Mouse (Mus musculus): ENCODE measurements around the gene Gm21983.

Gene Gm21983

DNA sequence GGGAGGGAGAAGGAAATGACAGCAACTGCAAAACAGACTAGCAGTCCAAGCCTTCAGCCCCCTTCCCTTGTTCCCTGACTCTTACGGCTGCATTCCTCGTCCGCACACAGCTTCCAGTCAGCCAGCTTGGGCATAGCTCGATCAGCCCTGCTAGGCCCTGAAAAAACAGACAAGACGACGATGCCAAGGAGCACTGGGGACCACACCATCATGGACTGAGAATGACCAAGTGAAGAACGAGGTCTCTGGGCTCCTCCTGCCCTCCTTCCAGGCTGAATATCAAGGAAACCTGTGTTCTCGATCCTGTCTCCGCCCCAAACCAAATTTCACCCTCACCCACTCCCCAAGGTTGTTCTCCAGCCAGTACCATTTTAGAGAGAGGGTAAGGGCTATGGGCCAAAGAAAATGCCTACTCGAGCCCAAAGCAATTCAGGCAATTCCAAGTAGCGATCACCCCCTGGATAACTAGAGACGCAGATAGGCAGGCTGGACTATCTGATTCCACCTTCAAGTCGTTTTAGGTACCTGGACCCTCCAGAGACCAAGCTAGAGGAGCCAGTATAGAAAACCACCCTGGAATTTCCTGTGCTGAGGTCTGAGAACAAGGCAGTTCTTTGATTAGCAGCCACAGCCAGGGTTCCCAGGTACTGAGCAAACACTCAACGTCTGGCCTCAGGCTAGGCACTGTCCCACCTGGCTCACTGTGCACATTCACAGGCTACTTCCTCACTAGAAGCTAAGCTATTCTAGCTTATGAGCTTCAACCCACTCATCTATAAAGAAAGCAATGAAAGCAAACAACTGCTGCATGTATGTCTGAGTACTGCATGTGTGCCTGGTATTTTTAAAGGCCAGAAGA is at the start of gene Gm21983, which contains the start of gene Mia:
Gene Gm21983, minus strand, starts transcription at position 250 of the 859 bp plus-strand sequence.
Gene Mia, minus strand, starts transcription at position 321 of the 859 bp plus-strand sequence.
- no peak for DNase-seq (ENCODE audit: low spot score)

DNA sequence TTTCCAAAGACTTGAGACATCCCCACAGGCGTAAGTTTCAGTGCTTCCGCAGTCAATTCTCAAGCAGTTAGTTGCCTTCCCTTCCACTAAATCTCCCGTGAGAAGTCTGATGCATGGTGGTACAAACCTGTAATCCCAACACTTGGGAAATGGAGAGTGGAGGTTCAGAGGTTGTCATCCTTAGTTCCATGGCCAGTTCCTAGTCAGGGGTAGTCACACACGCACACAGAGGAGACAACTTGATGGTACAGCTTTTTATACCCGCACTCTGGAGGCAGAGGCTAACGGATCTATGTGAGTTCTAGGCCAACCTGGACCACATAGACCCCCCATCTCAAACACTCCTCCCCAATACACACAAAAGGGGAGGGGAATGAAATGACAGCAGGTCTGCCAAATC is 48.0 kb upstream of the Gm21983 start:
- no peak for DNase-seq (ENCODE audit: low spot score)

DNA sequence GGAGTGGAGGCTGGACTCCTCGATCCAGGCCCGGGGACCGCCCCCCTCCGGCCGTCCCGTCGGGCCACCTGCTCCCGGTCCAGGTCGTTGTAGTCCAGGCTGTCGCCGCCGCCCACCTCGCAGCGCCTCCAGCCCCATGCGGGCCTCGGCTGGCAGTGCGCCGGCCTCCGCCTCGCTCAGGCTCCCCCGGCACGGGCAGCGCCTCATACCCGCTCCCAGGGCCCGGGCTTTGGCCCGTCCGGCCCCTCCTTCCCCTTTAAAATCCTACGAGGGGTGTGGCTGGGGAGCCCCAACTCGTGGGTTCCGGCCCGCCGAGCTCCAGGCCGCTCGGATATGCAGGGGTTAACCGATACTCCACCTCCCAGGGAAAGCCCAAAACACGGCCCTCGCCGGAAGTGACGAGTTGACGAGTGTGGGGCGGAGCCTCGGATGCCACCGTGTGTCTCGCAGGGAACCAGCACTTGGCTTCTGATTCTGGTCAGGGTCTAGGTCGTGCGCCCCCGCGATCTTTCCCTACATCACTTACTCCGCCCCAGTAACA is 47.5 kb upstream of the Gm21983 start, which contains the start of gene Itpkc:
Gene Itpkc, minus strand, starts transcription at position 381 of the 541 bp plus-strand sequence.
- DNase-seq (ENCODE audit: low spot score) = peak; percentile 92

DNA sequence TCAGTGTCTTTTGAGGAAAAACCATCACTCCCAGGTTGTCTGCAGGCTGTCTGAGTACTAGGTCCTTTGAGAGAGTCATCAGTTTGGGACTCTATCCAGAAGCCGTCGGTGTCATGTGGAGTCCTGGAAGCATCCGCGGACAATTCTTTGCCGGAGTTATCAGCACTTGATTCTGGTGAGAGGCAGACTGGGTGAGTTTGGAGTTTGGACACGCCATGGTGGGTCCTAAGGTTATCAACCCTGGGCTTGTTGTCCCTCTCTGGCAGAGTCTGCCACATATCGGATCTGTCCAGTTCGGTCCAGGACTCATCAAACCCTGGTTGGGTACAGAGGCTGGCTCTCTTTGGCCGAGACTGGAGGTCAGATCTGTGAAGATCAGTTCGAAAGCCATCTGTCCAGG is 46.8 kb upstream of the Gm21983 start:
- DNase-seq (ENCODE audit: low spot score) = peak; percentile 29

DNA sequence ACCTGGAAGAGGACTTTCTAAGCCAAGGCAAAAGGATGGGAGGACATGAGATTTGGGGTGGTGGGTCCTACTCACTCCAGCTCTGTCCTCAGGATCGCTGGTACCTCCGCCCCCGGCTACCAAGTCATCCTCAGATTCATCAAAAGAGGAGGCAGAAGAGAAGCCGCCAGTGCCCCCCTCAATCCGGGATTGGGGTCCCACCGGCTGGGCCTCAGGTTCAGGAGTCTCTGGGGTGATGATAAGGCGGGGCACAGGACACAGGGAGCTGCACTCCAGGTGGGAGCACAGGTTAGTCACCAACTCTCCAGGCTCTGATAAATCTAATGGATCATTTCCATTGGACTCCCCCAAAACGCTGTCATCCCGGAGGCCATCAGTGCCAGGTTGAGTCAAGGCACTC is 46.4 kb upstream of the Gm21983 start:
- DNase-seq (ENCODE audit: low spot score) = no peak

DNA sequence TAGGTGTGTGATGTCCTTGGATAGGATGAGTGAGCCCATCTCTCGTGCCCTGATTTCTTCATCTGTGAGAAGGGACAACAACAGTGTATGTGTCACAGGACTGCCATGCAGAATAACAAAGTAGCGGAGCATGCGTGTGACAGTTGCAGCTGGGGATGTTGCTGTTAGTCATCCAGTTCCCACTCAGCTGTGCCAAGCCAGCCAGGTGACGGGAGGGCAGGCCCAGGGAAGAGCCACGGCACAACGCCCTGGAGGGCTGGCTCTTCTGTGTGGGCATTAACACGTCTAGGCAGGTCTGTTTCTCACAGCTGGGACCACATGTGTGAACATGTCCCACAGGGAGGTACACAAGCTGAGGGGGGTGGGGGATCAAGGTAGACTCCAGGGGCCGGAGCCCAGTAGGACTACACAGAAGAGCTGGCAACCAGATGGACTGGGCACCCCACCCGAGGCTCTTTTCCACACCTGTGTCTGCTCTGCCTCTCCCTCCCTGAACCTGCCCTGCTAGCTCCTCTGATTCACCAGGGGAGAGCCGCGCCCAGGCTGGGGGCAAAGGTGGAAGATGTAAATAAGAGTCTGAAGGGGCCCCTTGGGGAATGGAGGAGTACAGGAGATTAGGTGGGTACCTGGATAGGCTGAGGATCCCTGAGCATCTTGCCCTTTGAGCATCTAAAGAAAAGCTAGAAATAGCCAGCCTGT is 44.1 kb upstream of the Gm21983 start:
- no peak for DNase-seq (ENCODE audit: low spot score)

DNA sequence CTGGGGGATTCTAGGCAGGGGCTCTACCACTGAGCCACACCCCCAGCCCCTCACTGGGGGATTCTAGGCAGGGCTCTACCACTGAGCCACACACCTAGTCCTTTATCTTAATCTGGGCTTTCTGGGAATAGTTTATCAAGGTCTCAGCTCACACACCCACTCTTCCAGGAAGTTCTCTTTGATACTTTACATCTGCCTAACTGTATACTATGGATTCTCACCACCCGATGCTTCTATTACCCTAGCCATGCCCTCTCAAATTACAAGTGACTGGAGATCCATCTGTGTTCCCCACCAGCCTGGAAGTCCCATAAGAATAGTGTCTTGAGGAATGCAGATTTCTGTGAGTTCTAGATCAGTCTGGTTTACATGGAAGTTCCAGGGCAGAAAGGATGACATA is 41.7 kb upstream of the Gm21983 start:
- peak; percentile 64 for DNase-seq (ENCODE audit: low spot score)

DNA sequence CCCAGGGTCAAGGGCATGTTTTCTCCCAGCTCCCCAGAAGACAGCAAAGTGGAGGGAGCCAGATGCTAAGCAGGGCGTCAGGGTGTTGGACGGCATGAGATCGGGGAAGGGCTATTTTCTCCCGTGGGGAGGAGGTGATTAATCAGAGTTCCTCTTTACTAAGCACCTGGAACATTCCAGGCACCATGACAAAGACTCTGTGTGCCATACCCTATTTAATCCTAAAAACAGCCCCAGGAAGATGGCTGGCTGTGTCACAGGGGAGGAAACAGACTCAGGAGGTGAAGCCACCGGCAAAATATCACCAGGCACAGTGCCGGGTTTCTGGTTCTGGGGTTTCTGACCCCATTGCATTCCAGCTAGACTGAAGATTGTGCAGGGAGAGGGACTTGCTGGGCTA is 41.1 kb upstream of the Gm21983 start:
- DNase-seq (ENCODE audit: low spot score) = no peak

DNA sequence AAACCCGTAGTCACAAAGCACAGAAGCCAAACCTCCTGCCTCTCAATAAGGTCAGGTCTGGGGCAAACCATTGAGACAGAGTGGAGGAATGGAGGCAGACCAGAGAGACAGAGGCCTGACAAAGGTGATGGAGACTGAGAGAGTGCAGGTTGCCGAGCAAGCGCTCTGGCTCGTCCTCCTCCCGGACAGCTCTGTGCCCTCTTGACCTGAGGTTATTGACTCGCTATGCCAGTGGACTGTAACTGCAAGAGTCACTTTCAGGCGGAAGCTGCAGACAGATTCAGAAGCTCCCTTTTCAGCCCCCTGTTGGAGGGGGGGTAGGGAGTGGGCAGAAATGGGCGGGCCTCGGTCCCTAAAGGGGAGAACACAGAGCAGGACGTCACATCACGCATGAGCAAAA is 39.1 kb upstream of the Gm21983 start:
- DNase-seq (ENCODE audit: low spot score) = no peak

DNA sequence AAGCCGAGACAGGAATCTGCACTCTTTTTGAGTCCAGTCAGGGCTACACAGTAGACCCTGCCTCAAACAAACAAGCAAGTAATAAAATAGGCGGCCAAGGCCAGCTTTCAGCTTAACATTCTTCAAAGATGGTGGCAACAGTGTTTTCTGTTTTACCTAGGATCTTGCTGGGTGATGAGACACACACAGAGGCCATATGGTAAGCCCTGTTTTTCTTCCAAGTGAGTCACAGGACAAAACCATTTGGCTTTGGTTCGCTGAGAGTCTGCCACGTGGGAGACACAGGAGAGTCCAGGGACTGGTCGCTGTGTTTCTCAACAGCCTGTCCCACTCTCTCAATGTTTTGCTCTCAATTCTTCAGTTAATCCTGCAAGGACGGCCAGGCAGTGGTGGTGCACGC is 37.7 kb upstream of the Gm21983 start:
- no peak for DNase-seq (ENCODE audit: low spot score)

DNA sequence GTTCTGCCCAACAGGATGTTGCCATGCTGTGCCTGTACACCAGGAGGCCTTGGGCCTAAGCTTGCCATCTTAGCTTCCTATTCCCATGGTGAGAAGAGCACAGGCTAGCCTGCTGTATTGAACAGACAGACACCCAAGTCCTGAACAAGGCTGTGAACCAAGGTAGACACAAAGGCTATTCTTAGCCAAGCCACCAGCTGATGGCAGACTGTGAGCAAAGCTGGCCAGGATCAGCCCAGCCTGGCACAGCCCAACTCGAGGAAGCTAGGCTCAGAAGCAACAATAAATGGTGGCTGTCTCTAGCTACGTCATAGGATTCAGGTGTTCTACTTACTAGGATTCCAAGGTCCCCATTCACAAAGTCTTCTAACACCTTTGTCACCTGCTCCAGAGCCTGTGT is 31.7 kb upstream of the Gm21983 start:
- no peak for DNase-seq (ENCODE audit: low spot score)

DNA sequence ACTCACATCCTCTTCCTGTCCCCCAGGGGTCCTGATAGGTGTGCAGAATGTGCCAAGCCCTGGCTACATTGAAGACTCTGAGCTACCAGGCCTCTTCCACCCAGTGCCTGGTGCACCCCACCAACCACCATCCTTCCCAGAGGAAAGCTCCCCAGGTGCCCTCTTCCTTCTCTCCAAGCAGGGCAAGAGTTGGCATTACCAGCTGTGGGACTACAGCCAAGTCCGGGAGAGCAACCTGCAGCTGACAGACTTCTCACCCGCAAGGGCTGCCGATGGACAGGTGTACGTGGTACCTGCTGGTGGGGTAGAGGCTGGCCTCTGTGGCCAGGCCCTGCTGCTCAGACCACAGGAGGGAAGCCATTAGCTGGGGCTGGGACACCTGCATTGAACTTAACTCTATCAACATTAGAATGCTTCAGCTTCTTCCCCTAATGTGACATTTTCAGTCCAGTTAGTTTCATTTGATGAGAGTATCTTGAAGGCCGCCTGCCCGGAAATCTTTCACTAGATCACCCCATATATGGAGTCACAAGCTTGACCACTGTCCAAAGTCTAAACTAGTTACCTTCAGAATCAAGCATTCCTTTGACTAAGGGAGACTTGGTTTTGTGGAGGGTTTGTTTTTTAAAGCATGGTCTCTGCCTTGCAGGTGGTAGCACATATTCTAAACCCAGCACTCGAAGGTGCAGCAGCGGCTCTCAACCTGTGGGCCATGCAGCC is 23.0 kb upstream of the Gm21983 start:
- DNase-seq (ENCODE audit: low spot score) = no peak

DNA sequence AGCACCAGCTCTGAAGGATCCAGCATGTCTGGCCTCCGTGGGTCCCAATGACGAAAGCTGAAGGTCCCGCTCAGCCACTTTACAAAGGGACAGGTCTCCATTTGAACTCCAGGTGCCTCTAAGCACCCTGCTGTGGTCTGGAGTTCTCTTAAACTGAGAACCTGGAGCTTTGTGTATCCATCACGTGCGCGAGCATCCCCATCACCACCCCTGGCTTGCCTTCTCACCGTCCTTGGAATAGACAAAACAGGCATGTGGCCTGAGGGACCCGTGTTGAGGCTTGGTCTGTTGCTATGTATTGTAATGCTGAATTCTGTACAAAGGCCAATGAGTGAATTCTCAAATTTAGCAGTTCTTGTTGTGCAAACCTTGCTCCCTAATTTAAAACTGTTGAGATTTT is 17.9 kb upstream of the Gm21983 start:
- no peak for DNase-seq (ENCODE audit: low spot score)

DNA sequence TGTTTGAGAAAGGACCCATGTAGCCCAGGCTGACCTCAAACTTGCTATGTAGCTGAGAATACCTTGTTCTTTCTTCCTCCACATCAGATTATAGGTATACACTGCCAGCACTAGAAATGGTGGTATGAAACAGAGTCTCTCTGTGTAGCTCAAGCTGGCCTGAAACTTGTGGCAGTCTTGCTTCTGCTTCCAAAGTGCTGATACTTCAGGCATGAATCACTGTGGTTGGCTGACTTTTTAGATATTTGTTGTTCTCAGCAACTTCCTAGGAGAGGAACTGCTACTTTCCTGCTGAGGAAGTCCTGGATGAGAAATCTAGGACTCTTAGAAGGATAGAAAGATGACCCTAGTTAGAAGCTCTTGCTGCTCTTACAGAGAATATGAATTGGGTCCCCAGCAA is 17.5 kb upstream of the Gm21983 start:
- no peak for DNase-seq (ENCODE audit: low spot score)

DNA sequence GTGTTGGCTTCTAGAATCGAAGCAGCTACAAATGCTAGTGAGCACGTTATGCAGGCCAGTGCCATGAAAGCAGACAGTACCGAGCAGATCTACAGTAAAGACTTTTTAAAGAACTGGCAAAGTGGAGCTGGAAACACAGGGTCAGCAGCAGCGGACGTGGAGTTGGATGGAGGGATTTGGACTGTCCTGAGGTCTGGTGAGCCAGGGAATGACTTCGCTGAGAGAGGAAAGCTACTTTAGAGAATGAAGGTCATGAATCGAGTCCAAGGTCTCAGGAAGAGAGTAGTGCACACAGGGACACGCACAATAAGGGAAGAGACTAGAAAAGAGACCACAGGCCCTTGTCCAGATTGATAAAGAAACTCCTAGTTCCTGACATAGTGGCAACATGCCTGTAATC is 16.7 kb upstream of the Gm21983 start:
- no peak for DNase-seq (ENCODE audit: low spot score)

DNA sequence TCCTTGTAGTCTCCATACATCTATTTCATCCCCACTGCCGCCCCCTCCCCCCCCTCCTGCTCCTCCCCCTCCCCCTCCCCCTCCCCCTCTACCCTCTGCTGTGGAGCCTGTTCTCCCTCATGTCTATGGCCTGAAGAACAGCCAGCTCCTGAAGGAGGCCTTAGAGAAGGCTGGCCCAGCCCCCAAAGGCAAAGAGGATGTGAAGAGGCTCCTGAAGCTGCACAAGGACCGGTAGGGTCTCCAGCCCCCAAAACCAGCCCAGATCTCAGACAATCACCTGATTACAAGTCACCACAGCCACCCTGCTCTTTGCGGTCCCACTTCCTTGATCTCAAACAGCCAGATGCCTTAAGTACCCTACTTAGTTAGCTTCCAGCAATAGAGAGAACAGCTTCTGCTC is 16.2 kb upstream of the Gm21983 start:
- DNase-seq (ENCODE audit: low spot score) = no peak

DNA sequence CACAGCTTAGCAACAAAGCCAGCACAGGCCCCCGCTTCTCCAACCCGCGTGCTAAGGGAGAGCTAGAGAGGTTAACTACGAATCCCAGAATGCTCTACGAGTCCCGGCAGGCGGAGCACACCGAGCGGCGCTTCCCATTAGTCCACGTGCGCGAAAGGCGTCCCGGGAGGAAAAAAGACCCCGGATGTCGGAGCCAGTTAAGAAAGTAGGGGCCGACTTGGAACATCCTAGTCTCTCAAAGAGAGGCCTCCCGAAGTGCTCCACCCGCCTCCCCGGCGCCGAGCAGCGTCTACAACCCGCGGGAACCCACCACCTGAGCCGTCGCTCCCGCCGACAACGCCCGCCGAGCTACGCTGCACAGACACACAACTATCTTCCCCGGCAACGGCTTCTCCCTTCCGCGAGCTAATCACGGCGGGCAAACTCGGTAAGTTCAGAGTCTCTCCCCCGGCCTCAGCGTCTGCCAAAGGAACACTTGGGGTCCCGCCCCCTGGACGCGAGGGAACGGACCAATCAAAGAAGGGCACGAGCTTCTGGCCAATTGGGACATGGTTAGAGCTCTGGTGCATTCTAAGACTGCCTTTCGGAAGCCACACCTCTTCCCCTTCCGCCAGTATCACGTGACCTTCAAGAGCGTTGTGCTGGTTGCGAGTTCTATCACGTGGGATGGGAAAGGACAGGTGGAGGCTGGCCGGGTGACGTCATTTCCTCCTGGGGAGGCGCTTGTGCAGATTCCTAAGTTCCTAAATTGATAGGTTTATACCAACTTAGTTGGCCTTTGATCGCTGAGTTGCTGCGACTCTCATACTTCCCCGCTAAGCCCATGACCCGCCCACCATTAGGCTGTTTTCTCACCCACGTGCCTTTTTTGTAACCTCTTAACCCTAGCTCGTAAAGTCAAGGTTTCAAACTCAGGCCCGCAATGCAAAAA is 15.1 kb upstream of the Gm21983 start, which contains the start of the genes BC024978 and Snrpa:
Gene BC024978, plus strand, starts transcription at position 101 of the 931 bp plus-strand sequence.
Gene Snrpa, minus strand, starts transcription at position 591 of the 931 bp plus-strand sequence.
- DNase-seq (ENCODE audit: low spot score) = peak; percentile 99

DNA sequence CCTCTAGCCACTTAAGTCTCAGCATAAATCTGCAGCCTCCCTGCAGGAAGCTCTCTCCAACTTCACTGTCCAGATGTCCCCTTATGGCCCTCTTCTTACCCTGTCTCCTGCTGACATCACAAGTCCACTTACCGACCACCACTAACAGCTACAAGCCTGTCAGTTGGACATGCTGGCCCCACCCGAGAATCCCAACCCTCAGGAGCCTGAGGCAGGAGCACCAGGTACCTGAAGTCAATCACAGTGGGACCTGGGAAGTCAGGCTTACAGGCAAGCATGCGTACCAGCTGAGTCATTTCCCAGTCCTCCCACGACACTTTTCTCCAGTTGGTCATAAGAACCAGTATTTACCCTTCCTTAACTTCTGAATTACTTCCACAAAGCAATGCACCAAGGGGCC is 12.8 kb upstream of the Gm21983 start:
- no peak for DNase-seq (ENCODE audit: low spot score)

DNA sequence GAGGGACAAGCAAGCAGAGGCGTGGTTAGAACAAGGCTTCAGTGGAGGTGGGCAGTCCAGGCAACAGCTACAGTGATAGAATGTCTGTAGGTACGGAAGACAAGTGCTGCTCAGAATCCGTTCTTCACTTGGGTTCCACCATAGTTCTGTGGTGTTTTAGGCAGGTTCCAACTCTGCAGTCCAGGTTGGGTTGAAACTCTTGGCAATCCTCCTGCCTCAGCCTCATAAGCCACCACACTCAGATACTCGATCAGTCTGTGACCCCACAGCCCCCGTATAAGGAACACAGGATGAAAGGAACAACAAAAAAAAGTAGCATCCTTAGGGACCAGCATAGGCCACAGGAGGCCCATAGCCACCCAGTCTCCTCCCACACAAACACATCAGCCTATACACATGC is 11.5 kb upstream of the Gm21983 start:
- no peak for DNase-seq (ENCODE audit: low spot score)

DNA sequence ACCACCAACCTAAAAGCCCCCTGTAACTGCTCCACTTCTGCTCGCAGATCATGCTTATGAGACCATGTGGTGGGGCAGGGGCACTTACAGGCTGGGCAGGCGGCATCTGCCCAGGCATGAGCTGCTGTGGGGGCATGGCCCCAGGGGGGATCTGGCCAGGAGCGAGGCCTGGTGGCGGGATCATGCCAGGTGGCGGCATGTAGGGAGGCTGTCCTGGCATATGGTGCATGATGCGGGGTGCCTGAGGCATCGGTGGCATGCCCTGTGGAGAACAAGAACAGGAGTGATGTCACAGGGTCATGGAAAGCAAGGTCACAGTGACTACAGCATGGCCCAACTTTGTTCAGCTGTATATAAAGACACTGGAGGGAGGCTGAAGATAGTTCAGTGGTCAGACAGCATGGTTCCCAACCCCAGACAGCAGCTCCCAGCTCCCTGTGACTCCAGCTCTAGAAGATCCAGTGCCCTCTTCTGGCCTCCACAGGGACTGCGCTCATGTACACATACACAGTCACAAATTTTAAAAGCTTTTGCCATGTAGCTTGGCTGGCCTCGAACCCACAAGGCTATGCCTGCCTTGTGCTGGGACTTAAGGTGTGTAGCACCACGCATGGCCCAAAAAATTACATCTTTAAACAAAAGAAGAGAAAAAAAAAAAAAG is 8.5 kb upstream of the Gm21983 start:
- DNase-seq (ENCODE audit: low spot score) = no peak

DNA sequence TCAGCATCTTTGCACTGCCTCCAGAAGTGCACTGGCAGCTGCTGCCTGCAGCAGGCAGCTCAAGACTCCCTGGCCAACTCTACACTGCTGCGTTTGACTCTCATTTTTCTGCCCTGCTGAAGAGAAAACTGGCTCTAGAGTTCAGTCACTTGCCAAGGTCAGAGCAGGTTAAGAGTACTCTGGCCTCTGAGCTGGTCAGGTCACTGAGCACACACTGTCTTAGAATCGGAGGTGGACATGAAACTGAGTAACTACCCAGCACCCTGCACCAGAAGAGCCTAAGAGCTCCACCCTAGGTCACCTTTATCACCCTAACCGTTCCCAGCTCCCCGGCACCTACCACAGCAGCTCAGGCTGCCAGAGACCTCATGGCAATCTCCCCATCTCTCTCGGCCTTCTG is 5.1 kb upstream of the Gm21983 start:
- DNase-seq (ENCODE audit: low spot score) = no peak
